Mouse (Mus musculus): ENCODE measurements around the gene Garnl3. TPM values are rescaled to one million over a fixed set of nuclear protein-coding genes. Genes with fewer than 3 reads are reported as not detected.

Garnl3 gene
- polyA plus RNA-seq, 1 experiment from 2014 or later: 6.9 TPM

DNA sequence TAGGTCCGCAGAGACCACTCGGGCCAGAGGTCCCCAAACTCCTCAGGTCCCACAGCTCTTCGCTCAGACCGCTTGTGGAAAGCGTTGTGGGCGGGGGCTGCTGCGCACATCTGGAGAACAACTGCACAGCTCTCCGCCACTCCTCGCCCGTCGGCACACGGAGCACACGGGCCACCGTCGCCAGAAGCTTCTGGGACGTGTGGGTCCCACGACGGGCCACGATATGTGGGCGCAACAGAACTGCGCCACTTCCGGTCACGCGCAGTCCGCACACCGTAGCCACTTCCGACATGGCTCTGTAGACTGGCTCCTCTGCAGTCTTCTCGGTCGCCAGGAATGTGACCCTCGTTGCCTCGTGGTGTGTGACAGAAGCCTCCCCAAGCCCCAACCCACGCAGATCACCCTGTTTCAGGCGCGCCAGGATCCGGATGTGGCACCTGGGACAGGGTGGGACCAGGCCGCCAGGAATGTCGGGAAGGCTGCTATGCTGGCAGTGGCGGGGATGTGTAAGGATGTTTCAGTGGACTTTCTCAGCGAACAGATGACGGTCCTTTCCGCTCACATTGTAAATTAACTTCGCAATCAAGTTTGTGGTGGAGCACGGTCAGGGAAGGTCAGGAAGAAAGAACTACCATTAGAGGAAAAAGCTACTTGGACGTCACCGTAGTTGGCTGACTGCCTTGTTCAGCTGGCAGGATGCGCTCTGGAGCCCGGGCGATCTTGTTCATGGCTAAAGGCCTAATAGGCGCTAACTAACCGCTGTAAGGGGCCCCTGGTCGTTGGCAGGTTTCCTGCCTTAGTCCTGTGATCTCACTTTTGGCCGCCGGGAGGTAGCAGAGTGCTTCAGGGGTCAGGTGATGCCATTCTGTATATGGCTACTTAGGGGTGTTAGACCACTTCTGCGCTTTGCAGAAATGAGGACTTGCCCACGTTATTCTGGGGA lies 164.5 kb downstream of the Garnl3 start:
- peaks cover 21% of the 10 kb centered on the region for H3K36me3 ChIP-seq
- H3K4me3 ChIP-seq: peak overlapping the region; percentile 62
- ATAC-seq (replicated peaks; ENCODE audit: insufficient number of reproducible peaks, insufficient read depth, low FRiP score, low read depth): peak; percentile 79
- peaks cover 69% of the 10 kb centered on the region for H3K4me1 ChIP-seq (replicated peaks)
- H3K9ac ChIP-seq: peak overlapping the region; percentile 81
- WGBS: under 1% methylated on average over 55 of the region's 55 CpGs
- H3K27ac ChIP-seq: peak overlapping the region; percentile 99
- peak overlapping the region; percentile 94 for H3K4me2 ChIP-seq
- H3K27me3 ChIP-seq: no peaks in the 10 kb centered on the region
- H3K9me3 ChIP-seq (replicated peaks): no peaks in the 10 kb centered on the region

- WGBS: 6% methylated on average over 13 of the region's 13 CpGs
- H3K9me3 ChIP-seq (replicated peaks): no peaks in the 10 kb centered on the region
- peak overlapping the region; percentile 62 for H3K4me3 ChIP-seq
- peak overlapping the region; percentile 81 for H3K9ac ChIP-seq
- peak overlapping the region; percentile 99 for H3K27ac ChIP-seq
- H3K4me1 ChIP-seq (replicated peaks): peaks cover 69% of the 10 kb centered on the region
- H3K36me3 ChIP-seq: peaks cover 21% of the 10 kb centered on the region
- no peak for ATAC-seq (replicated peaks; ENCODE audit: insufficient number of reproducible peaks, insufficient read depth, low FRiP score, low read depth)
- H3K4me2 ChIP-seq: peak overlapping the region; percentile 94
- H3K27me3 ChIP-seq: no peaks in the 10 kb centered on the region
Observed at GRCm38 (mm10) chr2:32966184-32966688, 165.2 kb downstream of the Garnl3 start.

DNA sequence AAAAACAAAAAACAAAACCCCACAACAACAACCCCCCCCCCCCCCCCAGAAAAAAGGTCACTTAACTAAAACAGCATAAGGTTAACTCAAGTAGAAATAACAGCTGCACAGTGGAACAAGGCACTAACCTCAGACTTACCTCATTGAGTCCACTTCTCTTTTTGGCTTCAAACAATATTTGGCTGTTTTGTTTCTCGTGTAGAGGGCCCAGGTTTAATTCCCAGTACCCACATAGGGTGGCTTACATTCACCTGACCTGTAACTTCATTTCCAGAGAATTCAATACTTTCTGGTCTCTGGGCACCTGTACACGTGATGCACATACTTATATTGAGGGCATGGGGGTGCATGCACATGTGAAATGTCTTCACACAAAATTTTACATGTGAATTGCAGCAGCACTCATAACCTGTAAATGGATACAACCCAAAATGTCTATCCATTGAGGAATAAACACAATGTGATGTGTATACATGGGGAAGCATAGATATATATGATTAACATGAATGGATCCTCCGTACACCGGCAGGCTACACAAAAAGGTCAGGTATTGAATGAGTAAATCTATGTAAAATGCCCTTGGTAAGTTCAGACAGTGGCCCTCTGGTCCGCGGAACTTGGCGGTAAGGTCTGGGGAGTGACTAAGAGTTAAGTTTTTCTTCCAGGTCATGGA lies 165.8 kb downstream of the Garnl3 start:
- ATAC-seq (replicated peaks; ENCODE audit: insufficient number of reproducible peaks, insufficient read depth, low FRiP score, low read depth): no peak
- Histone ChIP-seq H3K27me3 (no peaks in the 10 kb centered on the region), H3K27ac (peak overlapping the region; percentile 99; the same call in 1 of the 2 replicates), H3K36me3 (peaks cover 21% of the 10 kb centered on the region), H3K4me3 (peak overlapping the region; percentile 62; the same call in 1 of the 2 replicates), H3K9ac (no peak overlapping the region), H3K4me2 (peak overlapping the region; percentile 94), H3K4me1 (replicated peaks) (peaks cover 71% of the 10 kb centered on the region), H3K9me3 (replicated peaks) (no peaks in the 10 kb centered on the region)
- 20% methylated on average over 7 of the region's 7 CpGs for WGBS

DNA sequence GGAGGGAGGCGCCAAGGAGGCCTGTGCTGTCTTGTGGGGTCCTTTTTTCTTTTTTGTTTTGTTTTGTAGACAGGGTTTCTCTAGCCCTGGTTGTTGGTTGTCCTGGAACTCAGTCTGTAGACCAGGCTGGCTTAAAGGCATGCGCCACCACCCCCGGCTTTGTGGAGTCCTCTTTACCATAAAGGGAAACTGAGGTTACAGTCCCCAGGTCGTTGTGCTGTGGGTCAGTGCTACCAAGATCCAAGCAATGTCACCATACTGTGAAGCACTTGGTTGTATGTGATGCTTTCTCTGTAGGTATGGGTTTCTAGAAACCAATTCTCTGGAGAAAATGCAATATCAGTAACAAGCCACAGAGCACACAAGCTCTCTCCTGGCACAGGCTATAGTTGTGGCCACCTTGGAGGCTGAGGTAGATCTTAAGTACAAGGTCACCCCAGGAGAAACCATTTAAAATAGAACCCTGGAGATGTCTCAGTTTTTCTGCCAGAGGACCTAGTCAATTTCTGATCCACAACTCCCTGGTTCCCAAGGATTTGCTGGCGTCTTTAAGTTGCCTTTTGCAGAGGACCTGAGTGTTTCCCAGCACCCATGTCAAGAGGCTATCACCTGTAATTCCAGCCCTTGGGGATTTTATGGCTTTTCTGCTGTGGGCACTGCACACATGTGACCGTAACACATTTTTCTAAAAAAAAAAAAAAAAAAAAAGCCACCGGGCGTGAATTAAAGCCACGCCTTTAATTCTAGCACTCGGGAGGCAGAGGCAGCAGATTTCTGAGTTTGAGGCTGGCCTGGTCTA lies 166.6 kb downstream of the Garnl3 start:
- Histone ChIP-seq H3K36me3 (peaks cover 21% of the 10 kb centered on the region), H3K4me3 (no peak overlapping the region), H3K4me1 (replicated peaks) (peaks cover 66% of the 10 kb centered on the region), H3K9ac (no peak overlapping the region), H3K9me3 (replicated peaks) (no peaks in the 10 kb centered on the region), H3K4me2 (no peak overlapping the region), H3K27me3 (no peaks in the 10 kb centered on the region), H3K27ac (no peak overlapping the region; the same call in 1 of the 2 replicates)
- ATAC-seq (replicated peaks; ENCODE audit: insufficient number of reproducible peaks, insufficient read depth, low FRiP score, low read depth): no peak
- WGBS: 42% methylated on average over 10 of the region's 10 CpGs

GRCm38 (mm10) chr2:32963981-32964380 lies 167.5 kb downstream of the Garnl3 start:
- no peak overlapping the region for H3K9ac ChIP-seq
- peak overlapping the region; percentile 75; the same call in 1 of the 2 replicates for H3K4me2 ChIP-seq
- WGBS: 79% methylated on average over 1 of the region's 1 CpGs
- H3K27ac ChIP-seq: no peak overlapping the region; the same call in 1 of the 2 replicates
- H3K36me3 ChIP-seq: peaks cover 21% of the 10 kb centered on the region
- peaks cover 60% of the 10 kb centered on the region for H3K4me1 ChIP-seq (replicated peaks)
- no peak for ATAC-seq (replicated peaks; ENCODE audit: insufficient number of reproducible peaks, insufficient read depth, low FRiP score, low read depth)
- H3K27me3 ChIP-seq: no peaks in the 10 kb centered on the region
- H3K9me3 ChIP-seq (replicated peaks): no peaks in the 10 kb centered on the region
- no peak overlapping the region; the same call in 1 of the 2 replicates for H3K4me3 ChIP-seq

DNA sequence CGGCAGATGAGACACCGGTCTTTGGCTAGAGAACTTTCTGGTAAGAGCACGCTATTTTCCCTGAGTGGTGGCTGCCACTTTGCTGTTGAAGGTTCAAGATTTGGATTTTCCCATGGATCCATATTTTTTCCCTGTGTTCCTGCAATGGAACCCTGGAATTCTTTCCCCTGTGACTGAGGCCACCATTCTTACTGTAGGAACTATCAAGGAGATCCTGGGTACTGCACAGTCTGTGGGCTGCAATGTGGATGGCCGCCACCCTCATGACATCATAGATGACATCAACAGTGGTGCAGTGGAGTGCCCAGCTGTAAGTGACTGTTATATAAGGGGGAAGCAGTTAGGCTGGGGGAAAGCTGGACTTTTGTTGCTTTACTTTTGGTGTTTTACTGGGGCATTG lies 167.9 kb downstream of the Garnl3 start:
- Histone ChIP-seq H3K9me3 (replicated peaks) (no peaks in the 10 kb centered on the region), H3K4me1 (replicated peaks) (peaks cover 56% of the 10 kb centered on the region), H3K27me3 (no peaks in the 10 kb centered on the region), H3K27ac (peak overlapping the region; percentile 81), H3K4me2 (peak overlapping the region; percentile 75), H3K36me3 (peaks cover 21% of the 10 kb centered on the region), H3K9ac (peak overlapping the region; percentile 74), H3K4me3 (peak overlapping the region; percentile 80)
- 64% methylated on average over 4 of the region's 4 CpGs for WGBS
- ATAC-seq (replicated peaks; ENCODE audit: insufficient number of reproducible peaks, insufficient read depth, low FRiP score, low read depth): no peak

DNA sequence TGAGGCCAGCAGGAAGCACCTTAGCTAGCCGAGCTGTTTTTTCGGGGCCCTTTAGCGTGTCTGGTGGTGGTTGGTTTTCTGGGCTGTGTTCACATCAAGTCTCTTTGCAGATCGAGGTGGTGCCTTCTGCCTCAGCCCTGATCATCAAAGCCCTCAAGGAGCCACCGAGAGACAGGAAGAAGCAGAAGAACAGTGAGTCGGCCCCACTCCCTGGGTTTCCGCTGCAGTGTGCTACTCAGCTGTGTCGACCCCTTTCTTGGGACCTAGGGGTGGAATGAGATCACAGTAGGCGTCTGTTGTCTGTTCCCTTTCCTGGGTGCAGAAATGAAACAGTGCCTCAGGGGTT lies 168.6 kb downstream of the Garnl3 start:
- H3K4me2 ChIP-seq: peak overlapping the region; percentile 75
- peak overlapping the region; percentile 80 for H3K4me3 ChIP-seq
- peaks cover 21% of the 10 kb centered on the region for H3K36me3 ChIP-seq
- H3K27ac ChIP-seq: peak overlapping the region; percentile 81
- ATAC-seq (replicated peaks; ENCODE audit: insufficient number of reproducible peaks, insufficient read depth, low FRiP score, low read depth): no peak
- H3K4me1 ChIP-seq (replicated peaks): peaks cover 49% of the 10 kb centered on the region
- H3K27me3 ChIP-seq: no peaks in the 10 kb centered on the region
- H3K9ac ChIP-seq: peak overlapping the region; percentile 74
- 8% methylated on average over 9 of the region's 9 CpGs for WGBS
- H3K9me3 ChIP-seq (replicated peaks): no peaks in the 10 kb centered on the region

GRCm38 (mm10) chr2:32962062-32962874 lies 169.2 kb downstream of the Garnl3 start:
- 1% methylated on average over 33 of the region's 33 CpGs for WGBS

DNA sequence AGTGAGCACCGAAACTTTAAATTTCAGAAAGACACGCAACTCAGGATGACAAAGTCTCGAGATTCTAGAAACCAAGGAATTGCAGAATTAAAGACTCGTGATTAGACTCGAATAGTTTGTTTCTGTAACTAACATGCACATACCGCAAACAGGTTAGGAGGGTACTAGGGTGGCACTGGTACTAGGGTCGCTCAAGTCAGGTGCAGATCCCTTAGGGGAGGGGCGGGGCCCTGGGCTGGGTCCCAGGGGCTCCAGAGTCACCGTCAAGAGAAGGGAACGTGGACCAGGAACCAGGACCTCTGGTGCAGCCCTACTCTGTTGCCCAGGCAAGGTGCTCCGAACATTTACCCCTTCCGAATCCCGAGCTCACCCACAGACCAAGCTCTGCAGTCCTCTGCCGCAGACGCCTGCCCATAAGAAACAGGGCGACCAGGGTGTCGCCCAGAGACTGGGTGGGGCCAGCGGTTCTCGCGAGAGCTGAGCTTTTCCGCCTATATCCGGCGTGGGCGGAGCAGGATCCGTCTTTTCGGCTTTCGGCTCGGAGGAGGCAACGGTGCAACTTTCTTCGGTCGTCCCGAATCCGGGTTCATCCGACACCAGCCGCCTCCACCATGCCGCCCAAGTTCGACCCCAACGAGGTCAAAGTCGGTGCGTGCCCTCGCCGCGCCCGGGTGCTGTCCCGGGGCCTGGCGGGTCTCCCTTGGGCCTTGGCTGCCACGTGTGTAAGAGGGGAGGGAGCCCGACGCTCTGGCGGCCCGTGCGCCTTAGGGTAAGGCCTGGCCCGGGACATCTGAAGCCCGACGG lies 170.1 kb downstream of the Garnl3 start, which contains the start of the genes Rpl12 and Lrsam1:
Rpl12 (plus strand) TSS at position 368 of the 804 bp plus-strand sequence.
Lrsam1 (minus strand) TSS at position 423 of the 804 bp plus-strand sequence.
- 3% methylated on average over 55 of the region's 55 CpGs for WGBS
- ATAC-seq (replicated peaks; ENCODE audit: insufficient number of reproducible peaks, insufficient read depth, low FRiP score, low read depth): peak; percentile 88
- H3K9ac ChIP-seq: peak within 1 kb of the TSS; percentile 74
- H3K9me3 ChIP-seq (replicated peaks): no peaks in the 10 kb centered on the region
- peak within 1 kb of the TSS; percentile 75 for H3K4me2 ChIP-seq
- H3K27me3 ChIP-seq: no peaks in the 10 kb centered on the region
- H3K36me3 ChIP-seq: peaks cover 29% of the 10 kb centered on the region
- H3K27ac ChIP-seq: peak within 1 kb of the TSS; percentile 81
- peak within 1 kb of the TSS; percentile 80 for H3K4me3 ChIP-seq
- H3K4me1 ChIP-seq (replicated peaks): peaks cover 42% of the 10 kb centered on the region

More at GRCm38 (mm10) chr2:32962062-32962874, 169.2 kb downstream of the Garnl3 start:
- Histone ChIP-seq H3K36me3 (peaks cover 21% of the 10 kb centered on the region), H3K9ac (peak overlapping the region; percentile 74), H3K27ac (peak overlapping the region; percentile 81), H3K4me1 (replicated peaks) (peaks cover 44% of the 10 kb centered on the region), H3K4me3 (peak overlapping the region; percentile 80), H3K4me2 (peak overlapping the region; percentile 75), H3K9me3 (replicated peaks) (no peaks in the 10 kb centered on the region), H3K27me3 (no peaks in the 10 kb centered on the region)
- ATAC-seq (replicated peaks; ENCODE audit: insufficient number of reproducible peaks, insufficient read depth, low FRiP score, low read depth): no peak
